Mouse (Mus musculus): ENCODE results near the gene Gfer. TPM values are rescaled to one million over a fixed set of nuclear protein-coding genes. Genes with fewer than 3 reads are reported as not detected.
"Not testable (repeated sequence)": the region's sequence is repeated elsewhere in the genome, so short reads cannot be mapped to it uniquely, and the experiment has no call there.

Gfer gene
- total RNA-seq, 2 experiments from 2014 or later = 18.9 to 19.8 TPM

- no peak for DNase-seq
- intact Hi-C loops (cut with DNase I) = no loop called here
Observed at GRCm38 (mm10) chr17:24689251-24690081, 6.5 kb downstream of the Gfer start, which contains the start of gene Syngr3. Gene Syngr3, minus strand, starts transcription at chr17:24689955.

- no peak for DNase-seq
- intact Hi-C loops (cut with DNase I) = no loop called here
Observed at GRCm38 (mm10) chr17:24687599-24687998, 8.4 kb downstream of the Gfer start.

- peak; percentile 42 to 48 for DNase-seq
- intact Hi-C loops (cut with DNase I) = no loop called here
Observed at GRCm38 (mm10) chr17:24687146-24687595, 8.8 kb downstream of the Gfer start.

- peak in 1 of 2 experiments; percentile 44 for DNase-seq
- intact Hi-C loops (cut with DNase I) = no loop called here
Observed at GRCm38 (mm10) chr17:24686514-24686913, 9.4 kb downstream of the Gfer start.

GRCm38 (mm10) chr17:24677500-24678080 lies 18.4 kb downstream of the Gfer start:
- intact Hi-C loops (cut with DNase I) = no loop called here
- no peak for DNase-seq

- no peak for DNase-seq
- intact Hi-C loops (cut with DNase I) = no loop called here
Observed at GRCm38 (mm10) chr17:24676877-24677276, 19.1 kb downstream of the Gfer start.

- intact Hi-C loops (cut with DNase I) = no loop called here
Observed at GRCm38 (mm10) chr17:24676187-24676586, 19.8 kb downstream of the Gfer start.

GRCm38 (mm10) chr17:24674277-24674676 lies 21.7 kb downstream of the Gfer start:
- DNase-seq = no peak
- intact Hi-C loops (cut with DNase I) = no loop called here

More at GRCm38 (mm10) chr17:24676187-24676586, 19.8 kb downstream of the Gfer start:
- DNase-seq = peak; percentile 75 to 88

- DNase-seq = peak; percentile 54 to 59
- intact Hi-C loops (cut with DNase I) = no loop called here
Observed at GRCm38 (mm10) chr17:24672141-24672540, 23.8 kb downstream of the Gfer start.

- intact Hi-C loops (cut with DNase I) = no loop called here
- no peak for DNase-seq
Observed at GRCm38 (mm10) chr17:24671346-24671745, 24.6 kb downstream of the Gfer start.

GRCm38 (mm10) chr17:24670246-24670844 lies 25.6 kb downstream of the Gfer start:
- intact Hi-C loops (cut with DNase I) = no loop called here
- no peak for DNase-seq

GRCm38 (mm10) chr17:24669545-24670245 lies 26.3 kb downstream of the Gfer start, which contains the start of gene Zfp598:
Gene Zfp598, plus strand, starts transcription at chr17:24669687.
- intact Hi-C loops (cut with DNase I) = loop anchor here (2.0 to 5.0 kb wide), 2 partner anchors 15 to 192 kb away; partner anchors contain the start of gene Mlst8
- DNase-seq = peak; percentile 97

GRCm38 (mm10) chr17:24669214-24669544 lies 26.8 kb downstream of the Gfer start:
- not testable (repeated sequence) for DNase-seq
- intact Hi-C loops (cut with DNase I) = loop anchor here (2.0 to 5.0 kb wide), 2 partner anchors 14 to 192 kb away; partner anchors contain the start of gene Mlst8

- intact Hi-C loops (cut with DNase I) = loop anchor here (5.0 kb wide), 1 partner anchor 190 kb away; the partner anchor contains the start of gene Mlst8
Observed at GRCm38 (mm10) chr17:24667416-24667815, 28.5 kb downstream of the Gfer start.

GRCm38 (mm10) chr17:24667011-24667410 lies 28.9 kb downstream of the Gfer start:
- intact Hi-C loops (cut with DNase I) = loop anchor here (5.0 kb wide), 1 partner anchor 190 kb away; the partner anchor contains the start of gene Mlst8
- DNase-seq = not testable (repeated sequence)

More at GRCm38 (mm10) chr17:24667416-24667815, 28.5 kb downstream of the Gfer start:
- peak; percentile 69 to 70 for DNase-seq

GRCm38 (mm10) chr17:24658017-24658758 lies 37.8 kb downstream of the Gfer start, which contains the start of gene Npw:
Gene Npw, minus strand, starts transcription at chr17:24658457.
- intact Hi-C loops (cut with DNase I) = no loop called here
- no peak for DNase-seq

- DNase-seq = no peak
- intact Hi-C loops (cut with DNase I) = loop anchor here (2.0 to 5.0 kb wide), 4 partner anchors 14 to 114 kb away; partner anchors contain the start of gene Zfp598
Observed at GRCm38 (mm10) chr17:24654969-24655368, 41.0 kb downstream of the Gfer start.

- peak; percentile 79 to 88 for DNase-seq
- intact Hi-C loops (cut with DNase I) = loop anchor here (2.0 to 5.0 kb wide), 4 partner anchors 15 to 113 kb away; partner anchors contain the start of gene Zfp598
Observed at GRCm38 (mm10) chr17:24653967-24654710, 41.8 kb downstream of the Gfer start.

GRCm38 (mm10) chr17:24651835-24652234 lies 44.1 kb downstream of the Gfer start:
- DNase-seq = no peak
- intact Hi-C loops (cut with DNase I) = loop anchor here (2.0 to 5.0 kb wide), 3 partner anchors 19 to 55 kb away; partner anchors contain the start of genes Nthl1 and Tsc2
